Mouse (Mus musculus): ENCODE measurements around the gene Ttll12. TPM values are rescaled to one million over a fixed set of nuclear protein-coding genes. Genes with fewer than 3 reads are reported as not detected.

Gene Ttll12
- polyA plus RNA-seq, 1 experiment from 2014 or later = 42.7 TPM

DNA sequence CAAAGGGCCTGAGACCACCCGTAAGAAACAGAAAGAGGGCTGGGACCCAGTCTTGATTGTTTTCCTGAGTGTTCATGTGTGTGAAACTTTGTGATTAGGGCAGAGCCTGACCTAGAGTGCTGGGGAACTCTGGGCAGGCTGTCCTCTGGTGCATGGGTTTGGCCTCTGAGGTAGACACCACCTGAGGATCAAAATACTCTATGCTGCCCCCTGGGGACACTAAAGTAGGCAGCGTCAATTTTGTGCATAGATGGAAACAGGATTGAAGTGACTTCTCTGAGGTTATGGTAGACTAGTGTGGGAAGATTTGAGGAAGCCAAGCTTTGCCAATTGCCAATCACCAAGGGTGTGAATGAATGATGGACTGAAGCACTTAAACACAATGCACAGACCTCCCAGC is 24.3 kb downstream of the Ttll12 start:
- no peak overlapping the region for H3K4me2 ChIP-seq (replicated peaks)
- no peak overlapping the region for H3K4me3 ChIP-seq
- H3K36me3 ChIP-seq = peaks cover 16% of the 10 kb centered on the region
- no peaks in the 10 kb centered on the region for H3K9me3 ChIP-seq
- ATAC-seq (ENCODE audit: low FRiP score, low read depth) = no peak
- no peak overlapping the region for H3K27ac ChIP-seq
- H3K27me3 ChIP-seq (replicated peaks) = no peaks in the 10 kb centered on the region
- H3K4me1 ChIP-seq = no peaks in the 10 kb centered on the region
- 69% methylated on average over 2 of the region's 2 CpGs for WGBS
- H3K9ac ChIP-seq = no peak overlapping the region

DNA sequence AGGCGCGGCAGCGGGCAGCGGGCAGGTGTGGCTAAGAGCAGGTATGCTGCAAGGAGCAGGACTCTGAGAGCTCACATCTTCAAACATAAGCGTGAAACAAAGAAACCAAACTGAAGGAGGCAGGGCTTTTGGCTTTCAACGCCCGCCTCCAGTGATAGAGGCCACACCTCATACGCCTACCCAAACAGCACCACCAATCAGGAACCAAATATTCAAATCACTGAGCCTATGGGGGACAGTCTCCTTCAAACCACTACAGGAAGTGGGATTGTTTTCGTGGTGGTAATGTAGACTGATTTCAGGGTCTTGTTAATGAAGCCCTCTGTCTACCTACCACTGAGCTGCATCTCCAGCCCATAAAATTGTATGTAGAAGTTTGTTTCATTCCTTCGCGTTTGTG is 25.3 kb downstream of the Ttll12 start:
- no peaks in the 10 kb centered on the region for H3K9me3 ChIP-seq
- no peak overlapping the region for H3K9ac ChIP-seq
- H3K27ac ChIP-seq = no peak overlapping the region
- no peak overlapping the region for H3K4me2 ChIP-seq (replicated peaks)
- H3K36me3 ChIP-seq = peaks cover 6% of the 10 kb centered on the region
- no peaks in the 10 kb centered on the region for H3K4me1 ChIP-seq
- ATAC-seq (ENCODE audit: low FRiP score, low read depth) = no peak
- H3K4me3 ChIP-seq = no peak overlapping the region
- no peaks in the 10 kb centered on the region for H3K27me3 ChIP-seq (replicated peaks)
- WGBS = 61% methylated on average over 11 of the region's 11 CpGs

DNA sequence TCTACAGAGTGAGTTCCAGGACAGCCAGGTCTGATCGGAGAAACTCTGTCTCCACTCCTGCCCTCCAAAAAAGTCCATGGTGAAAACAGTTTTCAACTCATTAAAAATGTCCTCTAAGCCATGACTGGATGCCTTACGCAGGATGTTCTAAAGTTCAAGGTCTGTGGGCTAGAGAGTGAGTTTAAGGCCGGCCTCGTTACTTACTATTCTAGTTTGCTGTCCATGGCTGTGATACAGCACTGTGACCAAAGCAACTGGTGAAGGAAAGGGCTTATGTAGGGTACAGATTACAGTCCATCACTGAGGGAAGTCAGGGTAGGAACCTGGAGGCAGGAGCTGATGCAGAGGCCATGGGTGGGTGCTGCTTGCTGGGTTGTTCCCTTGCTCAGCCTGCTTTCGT is 26.4 kb downstream of the Ttll12 start:
- WGBS = 94% methylated on average over 5 of the region's 5 CpGs
- Histone ChIP-seq H3K4me3 (no peak overlapping the region), H3K36me3 (no peaks in the 10 kb centered on the region), H3K4me2 (replicated peaks) (no peak overlapping the region), H3K4me1 (peaks cover 10% of the 10 kb centered on the region), H3K27ac (no peak overlapping the region), H3K9me3 (no peaks in the 10 kb centered on the region), H3K27me3 (replicated peaks) (peaks cover 5% of the 10 kb centered on the region; the same call in 1 of the 2 replicates), H3K9ac (no peak overlapping the region)
- no peak for ATAC-seq (ENCODE audit: low FRiP score, low read depth)

DNA sequence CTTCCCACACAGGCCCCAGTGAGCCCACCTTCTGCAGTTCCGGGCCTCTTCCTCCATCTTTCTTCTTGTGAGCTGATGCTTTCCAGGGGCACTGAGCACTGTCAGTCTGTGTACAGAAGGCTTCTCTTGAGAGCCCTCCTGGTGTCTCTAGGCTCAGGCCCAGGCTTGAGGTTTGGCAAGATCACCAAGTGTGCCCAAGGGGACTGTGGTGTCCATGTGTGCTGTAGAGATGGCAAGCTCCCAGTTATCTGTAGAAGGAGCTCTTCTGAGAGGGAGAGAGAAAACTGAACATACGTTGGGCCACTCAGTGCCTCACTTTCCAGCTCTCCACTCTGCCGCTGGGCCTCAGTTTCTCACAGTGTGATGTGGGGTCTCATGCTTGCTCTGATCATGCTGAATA is 27.2 kb downstream of the Ttll12 start:
- Histone ChIP-seq H3K36me3 (no peaks in the 10 kb centered on the region), H3K4me3 (no peak overlapping the region), H3K9ac (no peak overlapping the region), H3K9me3 (no peaks in the 10 kb centered on the region), H3K4me2 (replicated peaks) (no peak overlapping the region), H3K27ac (no peak overlapping the region), H3K4me1 (peaks cover 15% of the 10 kb centered on the region), H3K27me3 (replicated peaks) (peaks cover 12% of the 10 kb centered on the region; the same call in 1 of the 2 replicates)
- WGBS = 90% methylated on average over 3 of the region's 3 CpGs
- no peak for ATAC-seq (ENCODE audit: low FRiP score, low read depth)

DNA sequence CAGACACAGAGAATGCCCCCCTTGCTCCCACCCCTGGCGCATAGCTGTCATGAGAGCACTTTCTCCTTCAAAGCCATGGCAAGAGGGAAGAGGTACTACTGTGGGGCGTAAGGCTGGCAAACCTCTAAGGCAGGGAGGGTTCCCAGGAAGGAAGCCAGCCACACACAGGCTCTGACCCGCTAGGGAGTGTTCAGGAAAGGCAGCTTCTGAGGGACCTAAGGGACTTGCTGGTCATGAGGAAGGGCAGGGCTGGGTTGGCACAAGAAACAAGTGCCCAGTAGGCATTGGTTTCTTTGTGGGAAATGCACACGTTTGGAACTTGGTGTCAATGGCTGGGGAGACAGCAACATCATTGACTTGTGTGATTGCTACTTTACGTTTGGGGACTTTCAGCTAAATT is 29.0 kb downstream of the Ttll12 start:
- Histone ChIP-seq H3K27ac (no peak overlapping the region), H3K4me2 (replicated peaks) (no peak overlapping the region), H3K4me1 (peaks cover 15% of the 10 kb centered on the region), H3K9me3 (no peaks in the 10 kb centered on the region), H3K36me3 (no peaks in the 10 kb centered on the region), H3K4me3 (no peak overlapping the region), H3K27me3 (replicated peaks) (peaks cover 12% of the 10 kb centered on the region; the same call in 1 of the 2 replicates), H3K9ac (no peak overlapping the region)
- 80% methylated on average over 5 of the region's 5 CpGs for WGBS
- ATAC-seq (ENCODE audit: low FRiP score, low read depth) = no peak

DNA sequence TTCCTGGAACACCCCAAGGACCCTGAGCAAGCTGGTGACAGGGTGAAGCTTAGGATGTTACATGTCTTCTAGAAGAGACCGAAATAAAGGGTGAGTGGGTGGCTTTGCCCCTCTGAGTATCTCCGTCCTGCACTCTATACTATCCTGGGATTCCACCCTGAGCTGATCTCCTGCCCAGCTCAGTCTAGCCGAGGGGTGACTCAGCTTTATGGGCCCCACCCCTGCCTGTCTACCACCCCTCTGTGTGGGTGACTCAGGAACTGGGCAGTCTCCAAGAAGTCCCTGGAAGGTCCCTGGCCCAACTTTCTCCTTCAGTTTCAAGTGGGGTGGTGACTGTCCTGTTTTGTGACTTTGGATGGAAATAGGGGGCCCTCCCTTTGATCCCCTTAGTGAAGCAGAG is 29.5 kb downstream of the Ttll12 start:
- Histone ChIP-seq H3K27ac (no peak overlapping the region), H3K9me3 (no peaks in the 10 kb centered on the region), H3K4me3 (no peak overlapping the region), H3K9ac (no peak overlapping the region), H3K4me2 (replicated peaks) (no peak overlapping the region), H3K27me3 (replicated peaks) (peaks cover 12% of the 10 kb centered on the region; the same call in 1 of the 2 replicates), H3K4me1 (peaks cover 15% of the 10 kb centered on the region), H3K36me3 (no peaks in the 10 kb centered on the region)
- WGBS = 84% methylated on average over 3 of the region's 3 CpGs
- ATAC-seq (ENCODE audit: low FRiP score, low read depth) = no peak

DNA sequence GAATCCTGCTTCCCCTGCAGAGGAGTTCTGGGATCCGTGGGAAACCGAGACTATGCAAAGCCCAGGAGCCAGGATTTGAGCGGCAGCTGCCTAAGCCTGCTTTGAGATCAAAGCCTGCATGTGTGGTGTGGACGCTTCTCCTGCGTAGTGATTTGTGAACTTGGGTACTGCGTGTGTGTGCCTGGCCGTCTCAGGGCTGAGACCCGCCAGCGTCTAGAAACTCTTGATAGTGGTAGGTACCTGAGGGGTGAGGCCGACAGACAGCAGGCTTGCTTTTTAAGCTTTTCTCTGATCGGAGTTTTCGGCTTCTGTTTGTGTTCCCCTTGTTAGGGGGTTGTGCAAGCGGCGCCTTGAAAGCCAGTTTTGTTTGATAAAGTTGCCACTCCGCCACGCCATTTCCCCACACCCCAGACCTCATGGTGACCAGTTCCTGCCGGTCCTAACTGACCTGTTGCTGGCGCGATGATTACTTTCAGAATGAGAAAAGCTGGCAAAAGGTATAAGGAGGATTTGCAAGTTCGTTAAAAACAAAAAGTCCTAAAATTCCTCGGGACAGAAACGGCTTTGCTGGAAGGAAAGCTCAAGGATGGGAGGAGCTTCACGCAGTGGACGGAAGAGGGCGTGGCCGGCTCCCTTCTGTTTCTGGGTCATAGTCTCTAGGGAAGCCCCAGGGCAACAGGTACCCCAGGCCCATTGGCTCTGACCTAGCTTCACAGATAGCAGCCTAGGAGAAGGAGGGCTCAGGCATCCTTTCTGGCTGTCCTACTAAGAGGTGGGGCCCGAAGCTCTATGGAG is 30.9 kb downstream of the Ttll12 start:
- peak overlapping the region; percentile 21 for H3K4me3 ChIP-seq
- H3K4me2 ChIP-seq (replicated peaks) = peak overlapping the region; percentile 86
- H3K36me3 ChIP-seq = no peaks in the 10 kb centered on the region
- no peak for ATAC-seq (ENCODE audit: low FRiP score, low read depth)
- H3K9me3 ChIP-seq = no peaks in the 10 kb centered on the region
- no peak overlapping the region for H3K27ac ChIP-seq
- peak overlapping the region; percentile 40 for H3K9ac ChIP-seq
- H3K27me3 ChIP-seq (replicated peaks) = peaks cover 12% of the 10 kb centered on the region; the same call in 1 of the 2 replicates
- peaks cover 15% of the 10 kb centered on the region for H3K4me1 ChIP-seq
- WGBS = 1% methylated on average over 27 of the region's 27 CpGs

DNA sequence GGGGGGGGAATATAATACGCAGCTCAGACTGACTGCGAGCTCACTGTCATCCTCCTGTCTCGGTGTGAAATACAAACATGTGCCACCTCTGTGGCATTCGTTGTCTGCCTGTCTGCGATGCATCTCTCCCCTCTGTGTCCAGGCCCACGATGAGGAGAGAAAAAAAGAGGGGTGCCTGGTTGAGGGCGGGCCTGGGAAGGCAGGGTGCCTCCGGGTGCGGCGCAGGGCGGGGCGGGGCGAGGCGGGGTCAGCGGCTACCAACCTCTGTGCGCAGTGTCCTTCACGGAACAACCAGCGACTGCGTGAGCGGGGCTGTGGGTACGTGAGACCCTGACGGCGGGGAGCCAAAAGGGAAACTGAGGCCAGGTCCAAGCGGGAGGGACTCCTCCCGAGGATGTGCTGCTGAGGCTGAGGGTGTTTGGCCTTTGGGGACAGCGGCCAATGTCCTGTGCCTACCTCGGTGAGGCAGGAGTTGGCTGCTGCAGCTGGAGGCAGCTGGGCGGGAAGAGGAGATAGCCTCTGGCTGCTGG is 31.6 kb downstream of the Ttll12 start, which contains the start of the genes Tspo and Mcat:
Gene Tspo (plus strand): TSS at position 266 of the 530 bp plus-strand sequence.
Gene Mcat (minus strand): TSS at position 461 of the 530 bp plus-strand sequence.
- H3K4me3 ChIP-seq = peak within 1 kb of the TSS; percentile 21
- no peaks in the 10 kb centered on the region for H3K36me3 ChIP-seq
- H3K27ac ChIP-seq = no peak within 1 kb of the TSS
- H3K9me3 ChIP-seq = no peaks in the 10 kb centered on the region
- peak within 1 kb of the TSS; percentile 40 for H3K9ac ChIP-seq
- no peak for ATAC-seq (ENCODE audit: low FRiP score, low read depth)
- peak within 1 kb of the TSS; percentile 86 for H3K4me2 ChIP-seq (replicated peaks)
- peaks cover 12% of the 10 kb centered on the region; the same call in 1 of the 2 replicates for H3K27me3 ChIP-seq (replicated peaks)
- WGBS = 2% methylated on average over 28 of the region's 28 CpGs
- peaks cover 15% of the 10 kb centered on the region for H3K4me1 ChIP-seq

DNA sequence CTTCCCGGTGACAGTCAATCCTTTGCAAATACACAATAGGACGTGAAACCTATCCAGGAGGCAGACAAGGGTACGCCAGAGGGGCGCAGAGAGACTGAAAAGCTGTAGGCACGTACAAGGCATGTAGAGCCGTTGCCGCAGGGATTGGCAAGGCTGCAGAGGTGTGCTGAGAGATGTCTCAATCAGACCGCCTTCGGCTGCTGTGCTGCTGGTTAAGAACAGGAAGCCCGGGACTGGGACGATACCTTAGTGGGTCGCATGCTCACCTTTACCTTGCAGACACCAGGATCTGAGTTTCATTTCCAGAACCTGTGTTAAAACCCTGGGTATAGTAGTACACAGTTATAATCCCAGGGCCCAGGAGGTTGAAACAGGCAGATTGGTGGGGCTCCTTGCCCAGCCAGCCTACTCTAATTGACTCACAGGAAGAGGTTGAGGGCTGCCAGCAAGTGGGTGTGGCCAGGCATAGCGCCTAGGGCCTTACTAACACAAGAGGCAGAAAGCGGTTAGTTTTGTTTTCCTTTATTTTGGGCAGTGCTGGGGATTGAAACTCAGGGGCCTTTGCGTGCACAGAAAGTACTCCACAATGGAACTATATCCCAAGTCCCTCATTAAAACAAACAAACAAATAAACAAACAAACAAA is 32.2 kb downstream of the Ttll12 start:
- H3K4me2 ChIP-seq (replicated peaks) = peak overlapping the region; percentile 86
- H3K27me3 ChIP-seq (replicated peaks) = peaks cover 12% of the 10 kb centered on the region; the same call in 1 of the 2 replicates
- H3K36me3 ChIP-seq = no peaks in the 10 kb centered on the region
- no peak overlapping the region for H3K9ac ChIP-seq
- no peak overlapping the region for H3K27ac ChIP-seq
- 40% methylated on average over 15 of the region's 15 CpGs for WGBS
- H3K9me3 ChIP-seq = no peaks in the 10 kb centered on the region
- peaks cover 15% of the 10 kb centered on the region for H3K4me1 ChIP-seq
- ATAC-seq (ENCODE audit: low FRiP score, low read depth) = no peak
- no peak overlapping the region for H3K4me3 ChIP-seq

DNA sequence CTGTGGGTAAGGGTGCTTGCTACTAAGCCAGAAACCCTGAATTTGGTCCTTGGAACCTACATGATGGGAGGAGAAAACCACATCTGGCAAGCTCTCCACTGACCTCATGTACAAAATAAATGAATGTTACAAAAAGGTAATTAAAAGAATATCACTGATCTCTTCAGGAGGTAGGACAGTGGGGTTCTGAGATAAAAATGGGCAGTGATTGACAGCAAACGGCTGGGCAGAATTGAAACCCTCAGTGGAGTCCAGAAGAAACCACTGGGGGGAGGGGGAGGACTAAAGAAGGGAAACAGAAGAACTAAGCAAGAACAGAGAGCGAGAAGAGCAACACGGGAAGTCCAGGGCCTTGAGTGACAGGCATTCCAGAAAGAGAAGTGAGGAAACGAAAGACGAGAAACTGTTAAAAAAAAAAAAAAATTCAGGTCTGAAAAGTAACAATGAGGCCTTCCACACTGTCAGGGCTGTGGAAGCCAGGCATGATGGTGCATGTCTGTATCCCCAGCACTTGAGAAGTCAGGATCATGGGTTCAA is 33.9 kb downstream of the Ttll12 start:
- WGBS = 66% methylated on average over 5 of the region's 5 CpGs
- Histone ChIP-seq H3K27ac (no peak overlapping the region), H3K4me3 (no peak overlapping the region), H3K9ac (no peak overlapping the region), H3K4me1 (peaks cover 15% of the 10 kb centered on the region), H3K4me2 (replicated peaks) (no peak overlapping the region), H3K36me3 (no peaks in the 10 kb centered on the region), H3K27me3 (replicated peaks) (peaks cover 12% of the 10 kb centered on the region; the same call in 1 of the 2 replicates), H3K9me3 (no peaks in the 10 kb centered on the region)
- no peak for ATAC-seq (ENCODE audit: low FRiP score, low read depth)

DNA sequence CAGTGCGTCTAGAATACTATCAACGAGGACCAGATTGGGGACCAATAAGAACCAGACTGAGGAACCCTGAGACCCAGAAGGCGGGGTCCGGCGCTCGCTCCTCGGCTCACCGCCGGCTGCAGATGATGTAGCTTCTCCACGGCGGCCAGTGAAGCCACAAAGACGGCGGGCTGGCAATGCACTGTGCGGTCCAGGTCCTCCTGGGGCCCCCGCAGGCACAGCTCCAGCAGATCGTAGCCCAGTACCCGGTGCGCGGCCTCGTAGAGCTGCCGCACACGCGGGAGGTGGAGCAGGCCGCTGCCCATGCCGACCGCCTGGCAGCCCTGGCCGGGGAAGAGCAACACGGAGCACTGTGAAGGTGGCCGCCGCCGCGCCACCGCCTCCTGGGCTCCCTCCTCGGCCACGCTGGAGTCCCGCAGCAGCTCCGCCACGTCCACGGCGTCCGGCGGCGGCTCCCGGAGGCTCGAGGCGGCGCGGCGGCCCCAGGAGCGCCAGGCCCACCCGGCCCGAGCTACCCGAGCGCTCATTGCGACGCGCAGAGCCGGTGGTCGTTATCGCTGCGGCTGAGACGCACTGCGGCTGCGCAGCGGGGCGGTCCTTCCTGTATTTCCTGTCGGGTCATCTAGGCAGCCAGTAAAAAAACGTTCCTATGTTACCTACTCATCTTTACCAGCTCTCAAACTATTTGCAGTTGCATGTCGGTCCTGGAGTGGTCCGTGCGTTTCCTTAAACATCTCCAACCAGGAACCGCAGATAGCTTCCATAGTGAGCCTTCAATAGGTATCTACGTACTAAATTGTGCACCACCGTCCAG is 39.6 kb downstream of the Ttll12 start:
- Histone ChIP-seq H3K4me3 (peak overlapping the region; percentile 85), H3K9me3 (no peaks in the 10 kb centered on the region), H3K27ac (peak overlapping the region; percentile 81), H3K4me2 (replicated peaks) (peak overlapping the region; percentile 74), H3K4me1 (0 out of 2 replicates have a peak, but pooled peaks cover 4% of the 10 kb centered on the region), H3K9ac (peak overlapping the region; percentile 94), H3K27me3 (replicated peaks) (no peaks in the 10 kb centered on the region), H3K36me3 (peaks cover 20% of the 10 kb centered on the region)
- peak; percentile 84 for ATAC-seq (ENCODE audit: low FRiP score, low read depth)
- WGBS = 1% methylated on average over 74 of the region's 74 CpGs
